Mouse (Mus musculus) stomach, postnatal 0 days (tissue): ENCODE data around the gene Myh6. TPM values are rescaled to one million over a fixed set of nuclear protein-coding genes. Genes with fewer than 3 reads are reported as not detected.
A peak's percentile ranks its signal among the peaks of the same experiment; 100 is the strongest.

ENCODE experiments used
- ATAC-seq: fragments of 200-750 bp; cut with Nextera tagmentation; 2 replicates; pipeline ENCODE4 v1.8.0; 2017; ENCODE audit not compliant: low FRiP score, low TSS enrichment
- DNase-seq: peaks from one replicate; pipeline ENCODE4 v3.0.0-alpha.2; 2016; ENCODE audit warnings: low spot score
- H3K27ac ChIP-seq: fragments of 300-500 bp; sonication (generic); replicated peaks from 2 replicates; pipeline ENCODE4 v1.5.1; 2014; ENCODE audit warnings: mild to moderate bottlenecking, control low read depth
- H3K27me3 ChIP-seq: fragments of 300-500 bp; sonication (generic); 2 replicates; pipeline ENCODE4 v1.6.1; 2014; ENCODE audit warnings: low read length; ENCODE audit not compliant: control insufficient read depth, insufficient read depth
- H3K36me3 ChIP-seq: fragments of 300-500 bp; sonication (generic); 2 replicates; pipeline ENCODE4 v1.6.1; 2014; ENCODE audit warnings: low read length, mixed read lengths; ENCODE audit not compliant: control insufficient read depth, insufficient read depth
- H3K4me1 ChIP-seq: fragments of 300-500 bp; sonication (generic); replicated peaks from 2 replicates; pipeline ENCODE4 v1.6.1; 2014; ENCODE audit warnings: antibody characterized with exemption; ENCODE audit not compliant: control insufficient read depth, insufficient read depth
- H3K4me2 ChIP-seq: fragments of 300-500 bp; sonication (generic); replicated peaks from 2 replicates; pipeline ENCODE4 v1.6.1; 2014; ENCODE audit warnings: low read depth, mild to moderate bottlenecking, control low read depth, moderate library complexity
- H3K4me3 ChIP-seq: fragments of 300-500 bp; sonication (generic); 2 replicates; pipeline ENCODE4 v1.5.1; 2014; ENCODE audit warnings: low read depth, low read length, control low read depth
- H3K9ac ChIP-seq: fragments of 300-500 bp; sonication (generic); 2 replicates; pipeline ENCODE4 v1.6.1; 2014; ENCODE audit warnings: mild to moderate bottlenecking, low read length, control low read depth, mixed read lengths
- H3K9me3 ChIP-seq: fragments of 300-500 bp; sonication (generic); 2 replicates; pipeline ENCODE4 v1.6.1; 2016; ENCODE audit warnings: low read length; ENCODE audit not compliant: control insufficient read depth
- CTCF ChIP-seq: IDR thresholded peaks from 2 replicates; pipeline ENCODE4 v1.5.1; 2016; ENCODE audit warnings: antibody characterized with exemption, low read depth, mild to moderate bottlenecking, moderate library complexity
- EP300 ChIP-seq: optimal IDR thresholded peaks from 2 replicates; pipeline ENCODE3; 2016; ENCODE audit warnings: antibody characterized with exemption
- WGBS: fragments of 180-500 bp; shearing (Covaris S2); extraction: QIAGEN DNeasy Blood & Tissue Kit; methylation state at CpG from one replicate; pipeline ENCODE4 v1.1.7; 2014; 5-methylcytosine and 5-hydroxymethylcytosine counted together
- polyA plus RNA-seq: library from polyadenylated mRNA; unstranded; fragments of >200 nt; fragmentation: Nextera tagmentation; extraction: Ambion mirVana; gene quantifications from 2 replicates; pipeline ENCODE4 v1.2.1, GENCODE M21; 2015

Myh6 gene
- polyA plus RNA-seq, 1 experiment from 2014 or later = 0.29 TPM

- no peaks in the 10 kb centered on the region for H3K27me3 ChIP-seq
- H3K9me3 ChIP-seq = no peaks in the 10 kb centered on the region
- no peaks in the 10 kb centered on the region for H3K4me1 ChIP-seq
- ATAC-seq (no peak), DNase-seq (no peak)
- no peak overlapping the region for H3K9ac ChIP-seq
- H3K27ac ChIP-seq = no peak overlapping the region
- no peaks in the 10 kb centered on the region for H3K36me3 ChIP-seq
- H3K4me2 ChIP-seq = no peak overlapping the region
- 82% methylated on average over 9 of the region's 9 CpGs for WGBS
- TF ChIP-seq CTCF = no peak
- no peak for TF ChIP-seq EP300
- H3K4me3 ChIP-seq = no peak overlapping the region
Observed at GRCm38 (mm10) chr14:55007120-55007908, 40.6 kb upstream of the Myh6 start.

- Histone ChIP-seq H3K9me3 (no peaks in the 10 kb centered on the region), H3K36me3 (no peaks in the 10 kb centered on the region), H3K4me1 (no peaks in the 10 kb centered on the region), H3K9ac (no peak overlapping the region), H3K4me3 (no peak overlapping the region), H3K4me2 (no peak overlapping the region), H3K27me3 (no peaks in the 10 kb centered on the region), H3K27ac (no peak overlapping the region)
- ATAC-seq = no peak
- TF ChIP-seq EP300 (no peak), CTCF (no peak)
- WGBS = 52% methylated on average over 3 of the region's 3 CpGs
- no peak for DNase-seq
Observed at GRCm38 (mm10) chr14:55006541-55006940, 39.8 kb upstream of the Myh6 start.

GRCm38 (mm10) chr14:55005967-55006366 lies 39.2 kb upstream of the Myh6 start:
- no peak overlapping the region for H3K27ac ChIP-seq
- no peak overlapping the region for H3K9ac ChIP-seq
- TF ChIP-seq EP300 = no peak
- no peak for TF ChIP-seq CTCF
- H3K9me3 ChIP-seq = no peaks in the 10 kb centered on the region
- no peaks in the 10 kb centered on the region for H3K36me3 ChIP-seq
- 83% methylated on average over 8 of the region's 8 CpGs for WGBS
- DNase-seq (no peak), ATAC-seq (no peak)
- no peak overlapping the region for H3K4me2 ChIP-seq
- H3K27me3 ChIP-seq = no peaks in the 10 kb centered on the region
- H3K4me1 ChIP-seq = no peaks in the 10 kb centered on the region
- H3K4me3 ChIP-seq = no peak overlapping the region

- no peaks in the 10 kb centered on the region for H3K36me3 ChIP-seq
- H3K27ac ChIP-seq = no peak overlapping the region
- no peak overlapping the region for H3K4me3 ChIP-seq
- H3K9me3 ChIP-seq = no peaks in the 10 kb centered on the region
- H3K27me3 ChIP-seq = no peaks in the 10 kb centered on the region
- 60% methylated on average over 2 of the region's 2 CpGs for WGBS
- H3K4me1 ChIP-seq = no peaks in the 10 kb centered on the region
- no peak for ATAC-seq
- no peak for DNase-seq
- TF ChIP-seq EP300 = no peak
- no peak for TF ChIP-seq CTCF
- H3K9ac ChIP-seq = no peak overlapping the region
- no peak overlapping the region for H3K4me2 ChIP-seq
Observed at GRCm38 (mm10) chr14:55005506-55005905, 38.8 kb upstream of the Myh6 start.

GRCm38 (mm10) chr14:55003878-55004855 lies 37.4 kb upstream of the Myh6 start:
- ATAC-seq = peak; percentile 52
- DNase-seq = peak; percentile 47
- Histone ChIP-seq H3K4me2 (no peak overlapping the region), H3K36me3 (no peaks in the 10 kb centered on the region), H3K27ac (peak overlapping the region; percentile 31; the same call in 1 of the 2 replicates), H3K4me1 (no peaks in the 10 kb centered on the region), H3K9me3 (no peaks in the 10 kb centered on the region), H3K4me3 (no peak overlapping the region), H3K27me3 (no peaks in the 10 kb centered on the region), H3K9ac (no peak overlapping the region)
- 69% methylated on average over 18 of the region's 18 CpGs for WGBS
- TF ChIP-seq CTCF (no peak), EP300 (no peak)
